Mouse (Mus musculus) E14TG2a.4 (cell line): ENCODE measurements around the gene Olfr69.
"Not testable (repeated sequence)": the region's sequence is repeated elsewhere in the genome, so short reads cannot be mapped to it uniquely, and the experiment has no call there.

Experiments
- CTCF ChIP-seq: conservative IDR thresholded peaks from 2 replicates; pipeline ENCODE4 v1.5.1; 2014; ENCODE audit warnings: low read length
- POU5F1 ChIP-seq: IDR thresholded peaks from 2 replicates; pipeline ENCODE4 v1.6.1; 2014; ENCODE audit warnings: low read length, borderline replicate concordance

- TF ChIP-seq CTCF, POU5F1: not testable (repeated sequence)
Observed at GRCm38 (mm10) chr7:103716398-103716797, 55.0 kb downstream of the Olfr69 start.
